Mouse (Mus musculus): Measurements from ENCODE around the gene Pla2g15. TPM values are rescaled to one million over a fixed set of nuclear protein-coding genes. Genes with fewer than 3 reads are reported as not detected.

Gene Pla2g15
- polyA plus RNA-seq, 1 experiment = not detected

GRCm38 (mm10) chr8:106169934-106170480, 19.8 kb downstream of the Pla2g15 start:
- no peak for TF ChIP-seq CTCF (IDR thresholded peaks at IDR 0.05; ENCODE audit: insufficient read depth, low read depth, low read length)
- WGBS = 12% methylated on average over 6 of the region's 6 CpGs
- Histone ChIP-seq H3K4me1 (ENCODE audit: control insufficient read depth, insufficient read depth, low read length) (peaks cover 4% of the 10 kb centered on the region; the same call in 1 of the 2 replicates), H3K4me3 (ENCODE audit: insufficient read depth, low read depth, low read length) (peak overlapping the region; percentile 23; the same call in 1 of the 2 replicates), H3K27ac (ENCODE audit: insufficient read depth, low read depth, low read length) (no peak overlapping the region)

GRCm38 (mm10) chr8:106173566-106173965, 23.4 kb downstream of the Pla2g15 start:
- Histone ChIP-seq H3K4me1 (ENCODE audit: control insufficient read depth, insufficient read depth, low read length) (peaks cover 4% of the 10 kb centered on the region; the same call in 1 of the 2 replicates), H3K27ac (ENCODE audit: insufficient read depth, low read depth, low read length) (no peak overlapping the region), H3K4me3 (ENCODE audit: insufficient read depth, low read depth, low read length) (no peak overlapping the region)
- TF ChIP-seq POLR2A (IDR thresholded peaks at IDR 0.05; ENCODE audit: insufficient read depth, low read depth, low read length) (no peak), CTCF (IDR thresholded peaks at IDR 0.05; ENCODE audit: insufficient read depth, low read depth, low read length) (no peak)
- WGBS = 96% methylated on average over 3 of the region's 3 CpGs

- Histone ChIP-seq H3K4me3 (ENCODE audit: insufficient read depth, low read depth, low read length) (no peak overlapping the region), H3K27ac (ENCODE audit: insufficient read depth, low read depth, low read length) (no peak overlapping the region), H3K4me1 (ENCODE audit: control insufficient read depth, insufficient read depth, low read length) (peaks cover 2% of the 10 kb centered on the region; the same call in 1 of the 2 replicates)
- 53% methylated on average over 1 of the region's 1 CpGs for WGBS
- TF ChIP-seq CTCF (IDR thresholded peaks at IDR 0.05; ENCODE audit: insufficient read depth, low read depth, low read length) (no peak), POLR2A (IDR thresholded peaks at IDR 0.05; ENCODE audit: insufficient read depth, low read depth, low read length) (no peak)
These were observed 26.7 kb downstream of the Pla2g15 start for GRCm38 (mm10) chr8:106176891-106177290.

GRCm38 (mm10) chr8:106177594-106177993, 27.4 kb downstream of the Pla2g15 start:
- no peaks in the 10 kb centered on the region for H3K4me1 ChIP-seq (ENCODE audit: control insufficient read depth, insufficient read depth, low read length)
- H3K4me3 ChIP-seq (ENCODE audit: insufficient read depth, low read depth, low read length) = no peak overlapping the region
- 89% methylated on average over 1 of the region's 1 CpGs for WGBS
- H3K27ac ChIP-seq (ENCODE audit: insufficient read depth, low read depth, low read length) = no peak overlapping the region
- TF ChIP-seq POLR2A (IDR thresholded peaks at IDR 0.05; ENCODE audit: insufficient read depth, low read depth, low read length) (no peak), CTCF (IDR thresholded peaks at IDR 0.05; ENCODE audit: insufficient read depth, low read depth, low read length) (no peak)

GRCm38 (mm10) chr8:106178428-106178827, 28.2 kb downstream of the Pla2g15 start:
- no peaks in the 10 kb centered on the region for H3K4me1 ChIP-seq (ENCODE audit: control insufficient read depth, insufficient read depth, low read length)
- no peak overlapping the region for H3K4me3 ChIP-seq (ENCODE audit: insufficient read depth, low read depth, low read length)
- no peak overlapping the region for H3K27ac ChIP-seq (ENCODE audit: insufficient read depth, low read depth, low read length)
- TF ChIP-seq POLR2A (IDR thresholded peaks at IDR 0.05; ENCODE audit: insufficient read depth, low read depth, low read length) = no peak
- TF ChIP-seq CTCF (IDR thresholded peaks at IDR 0.05; ENCODE audit: insufficient read depth, low read depth, low read length) = no peak
- WGBS = 70% methylated on average over 2 of the region's 2 CpGs

- WGBS = 54% methylated on average over 8 of the region's 8 CpGs
- H3K4me3 ChIP-seq (ENCODE audit: insufficient read depth, low read depth, low read length) = no peak overlapping the region
- no peaks in the 10 kb centered on the region for H3K4me1 ChIP-seq (ENCODE audit: control insufficient read depth, insufficient read depth, low read length)
- no peak overlapping the region for H3K27ac ChIP-seq (ENCODE audit: insufficient read depth, low read depth, low read length)
- TF ChIP-seq CTCF (IDR thresholded peaks at IDR 0.05; ENCODE audit: insufficient read depth, low read depth, low read length) (no peak), POLR2A (IDR thresholded peaks at IDR 0.05; ENCODE audit: insufficient read depth, low read depth, low read length) (no peak)
These were observed 35.5 kb downstream of the Pla2g15 start for GRCm38 (mm10) chr8:106185628-106186270.

- TF ChIP-seq POLR2A (IDR thresholded peaks at IDR 0.05; ENCODE audit: insufficient read depth, low read depth, low read length) (no peak), CTCF (IDR thresholded peaks at IDR 0.05; ENCODE audit: insufficient read depth, low read depth, low read length) (no peak)
- H3K27ac ChIP-seq (ENCODE audit: insufficient read depth, low read depth, low read length) = no peak overlapping the region
- 83% methylated on average over 3 of the region's 3 CpGs for WGBS
These were observed 36.2 kb downstream of the Pla2g15 start for GRCm38 (mm10) chr8:106186394-106186793.

GRCm38 (mm10) chr8:106189162-106189561, 39.0 kb downstream of the Pla2g15 start:
- Histone ChIP-seq H3K27ac (ENCODE audit: insufficient read depth, low read depth, low read length) (no peak overlapping the region), H3K4me3 (ENCODE audit: insufficient read depth, low read depth, low read length) (no peak overlapping the region), H3K4me1 (ENCODE audit: control insufficient read depth, insufficient read depth, low read length) (no peaks in the 10 kb centered on the region)
- TF ChIP-seq POLR2A (IDR thresholded peaks at IDR 0.05; ENCODE audit: insufficient read depth, low read depth, low read length) (no peak), CTCF (IDR thresholded peaks at IDR 0.05; ENCODE audit: insufficient read depth, low read depth, low read length) (no peak)
- WGBS = 94% methylated on average over 4 of the region's 4 CpGs

More at GRCm38 (mm10) chr8:106186394-106186793, 36.2 kb downstream of the Pla2g15 start:
- Histone ChIP-seq H3K4me3 (ENCODE audit: insufficient read depth, low read depth, low read length) (no peak overlapping the region), H3K4me1 (ENCODE audit: control insufficient read depth, insufficient read depth, low read length) (no peaks in the 10 kb centered on the region)

GRCm38 (mm10) chr8:106191639-106192038, 41.4 kb downstream of the Pla2g15 start:
- Histone ChIP-seq H3K4me1 (ENCODE audit: control insufficient read depth, insufficient read depth, low read length) (no peaks in the 10 kb centered on the region), H3K27ac (ENCODE audit: insufficient read depth, low read depth, low read length) (no peak overlapping the region), H3K4me3 (ENCODE audit: insufficient read depth, low read depth, low read length) (no peak overlapping the region)
- no peak for TF ChIP-seq CTCF (IDR thresholded peaks at IDR 0.05; ENCODE audit: insufficient read depth, low read depth, low read length)
- no peak for TF ChIP-seq POLR2A (IDR thresholded peaks at IDR 0.05; ENCODE audit: insufficient read depth, low read depth, low read length)
- WGBS = 94% methylated on average over 5 of the region's 5 CpGs

All from olfactory bulb, adult 2 months (tissue).